Mouse (Mus musculus) limb, embryonic 11.5 days (tissue): ENCODE data around the gene Plpp7. TPM values are rescaled to one million over a fixed set of nuclear protein-coding genes. Genes with fewer than 3 reads are reported as not detected.
A peak's percentile ranks its signal among the peaks of the same experiment; 100 is the strongest.

Source experiments
- ATAC-seq: fragments of 200-750 bp; cut with Nextera tagmentation; 2 replicates; pipeline ENCODE4 v1.8.0; 2017; ENCODE audit warnings: low read depth; ENCODE audit not compliant: insufficient number of reproducible peaks, low FRiP score, low TSS enrichment
- DNase-seq: peaks from one replicate; pipeline ENCODE4 v3.0.0-alpha.2; 2015; ENCODE audit warnings: low spot score
- H3K27ac ChIP-seq: fragments of 300-500 bp; sonication (generic); replicated peaks from 2 replicates; pipeline ENCODE4 v1.5.1; 2014; ENCODE audit warnings: low read depth, mild to moderate bottlenecking, low read length
- H3K27me3 ChIP-seq: fragments of 300-500 bp; sonication (generic); 2 replicates; pipeline ENCODE4 v1.6.1; 2014; ENCODE audit warnings: mild to moderate bottlenecking, low read length, mixed read lengths; ENCODE audit not compliant: control insufficient read depth, insufficient read depth
- H3K36me3 ChIP-seq: fragments of 300-500 bp; sonication (generic); 2 replicates; pipeline ENCODE4 v1.6.1; 2014; ENCODE audit warnings: mild to moderate bottlenecking, low read length, moderate library complexity, mixed read lengths; ENCODE audit not compliant: control insufficient read depth, insufficient read depth
- H3K4me1 ChIP-seq: fragments of 300-500 bp; sonication (generic); 2 replicates; pipeline ENCODE4 v1.6.1; 2014; ENCODE audit warnings: low read length, mixed read lengths; ENCODE audit not compliant: control insufficient read depth, insufficient read depth
- H3K4me2 ChIP-seq: fragments of 300-500 bp; sonication (generic); 2 replicates; pipeline ENCODE4 v1.6.1; 2014; ENCODE audit warnings: low read depth, mild to moderate bottlenecking, moderate library complexity; ENCODE audit not compliant: severe bottlenecking
- H3K4me3 ChIP-seq: fragments of 300-500 bp; sonication (generic); 2 replicates; pipeline ENCODE4 v1.5.1; 2014; ENCODE audit warnings: low read depth, low read length
- H3K9ac ChIP-seq: fragments of 300-500 bp; sonication (generic); 2 replicates; pipeline ENCODE4 v1.6.1; 2014; ENCODE audit warnings: mild to moderate bottlenecking, low read length
- H3K9me3 ChIP-seq: fragments of 300-500 bp; sonication (generic); 2 replicates; pipeline ENCODE4 v1.6.1; 2016; ENCODE audit warnings: low read length; ENCODE audit not compliant: control insufficient read depth
- WGBS: fragments of 180-500 bp; shearing (Covaris S2); extraction: QIAGEN DNeasy Blood & Tissue Kit; methylation state at CpG from one replicate; pipeline ENCODE4 v1.1.7; 2014; 5-methylcytosine and 5-hydroxymethylcytosine counted together
- polyA plus RNA-seq: library from polyadenylated mRNA; unstranded; fragments of >200 nt; fragmentation: Nextera tagmentation; extraction: Ambion mirVana; gene quantifications from 2 replicates; pipeline ENCODE4 v1.2.1, GENCODE M21; 2014

The Plpp7 gene
- polyA plus RNA-seq, 1 experiment from 2014 or later, result 2.7 TPM

DNA sequence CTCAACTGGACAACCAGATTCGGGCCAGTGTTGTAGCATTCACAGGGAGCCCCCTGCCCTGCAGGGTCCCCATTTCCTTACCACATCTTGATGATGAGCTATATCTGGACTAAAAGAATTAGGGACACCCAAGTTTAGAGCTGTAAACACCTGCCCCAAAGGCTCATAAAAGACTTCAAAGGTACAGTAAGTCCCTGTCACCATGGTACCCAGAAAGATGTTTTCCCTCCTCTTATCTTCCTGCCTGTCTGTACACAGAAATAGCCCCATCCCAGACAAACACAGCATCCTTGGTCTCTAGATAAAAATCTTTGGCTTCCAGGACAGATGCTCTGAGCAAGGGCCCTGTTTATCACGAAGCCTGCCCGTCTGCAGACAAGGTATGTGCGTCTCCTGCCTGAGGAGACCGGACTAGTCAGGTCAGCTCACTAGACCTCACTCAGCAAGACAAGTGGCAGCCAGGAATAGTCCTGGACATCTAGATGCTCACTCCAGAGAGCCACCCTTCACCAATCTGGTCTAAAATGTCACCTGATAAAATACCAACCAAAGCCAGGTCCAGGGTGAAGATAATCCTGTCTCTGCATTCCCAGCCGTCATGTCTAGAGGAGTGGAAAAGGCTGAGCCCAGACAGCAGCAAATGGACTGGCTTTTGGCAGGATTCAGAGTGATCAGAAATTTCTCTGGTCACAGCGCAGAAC lies 31.7 kb upstream of the Plpp7 start:
- Histone ChIP-seq H3K27me3 (no peaks in the 10 kb centered on the region), H3K4me3 (no peak overlapping the region), H3K36me3 (no peaks in the 10 kb centered on the region), H3K27ac (no peak overlapping the region), H3K9ac (no peak overlapping the region), H3K9me3 (no peaks in the 10 kb centered on the region), H3K4me2 (no peak overlapping the region), H3K4me1 (no peaks in the 10 kb centered on the region)
- 84% methylated on average over 7 of the region's 7 CpGs for WGBS
- ATAC-seq (no peak), DNase-seq (no peak)

DNA sequence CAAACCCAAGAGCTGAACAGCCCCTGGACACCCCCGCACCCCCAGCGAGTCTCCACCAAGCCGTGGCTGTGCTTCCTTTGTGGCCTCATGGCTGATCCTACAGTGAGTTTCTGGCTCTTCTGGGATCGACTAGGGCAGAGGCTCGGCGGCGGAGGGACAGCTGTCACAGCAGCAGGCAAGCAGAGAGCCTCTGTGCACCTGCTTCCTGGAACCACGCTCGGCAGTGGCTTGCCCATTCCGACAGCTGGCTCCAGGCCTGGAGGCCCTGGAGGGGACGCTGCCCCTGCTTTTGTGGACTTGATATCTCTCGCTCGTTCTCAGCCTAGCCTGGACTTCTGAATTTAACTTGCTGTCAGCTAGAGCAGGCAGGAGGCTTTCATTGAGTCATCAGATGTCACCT lies 30.4 kb upstream of the Plpp7 start:
- H3K4me1 ChIP-seq, result 0 out of 2 replicates have a peak, but pooled peaks cover 4% of the 10 kb centered on the region
- H3K27me3 ChIP-seq, result no peaks in the 10 kb centered on the region
- H3K9me3 ChIP-seq, result no peaks in the 10 kb centered on the region
- H3K4me3 ChIP-seq, result no peak overlapping the region
- H3K9ac ChIP-seq, result no peak overlapping the region
- no peak for DNase-seq
- no peak for ATAC-seq
- no peak overlapping the region for H3K4me2 ChIP-seq
- H3K36me3 ChIP-seq, result no peaks in the 10 kb centered on the region
- 76% methylated on average over 13 of the region's 13 CpGs for WGBS
- no peak overlapping the region for H3K27ac ChIP-seq

DNA sequence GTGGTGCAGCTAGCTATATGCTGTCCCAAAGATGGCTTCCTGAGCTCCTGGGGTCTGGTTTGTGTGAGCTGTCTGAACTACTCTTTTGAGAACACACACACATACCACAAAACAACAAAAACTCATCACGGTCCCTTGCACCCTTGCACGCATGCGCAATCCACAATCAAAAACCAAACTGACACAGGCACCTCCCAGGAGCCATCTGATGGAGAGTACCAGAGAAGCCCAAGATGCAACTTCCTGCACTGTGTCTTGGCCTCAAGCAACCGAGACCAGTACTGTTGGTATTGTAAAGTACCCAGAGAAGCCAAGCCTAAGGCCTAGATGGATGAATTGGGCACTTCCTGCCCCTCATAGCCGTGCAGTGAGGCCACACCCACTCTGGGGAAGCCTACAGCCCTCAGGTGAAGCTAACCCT lies 29.9 kb upstream of the Plpp7 start:
- no peak for ATAC-seq
- 83% methylated on average over 5 of the region's 5 CpGs for WGBS

DNA sequence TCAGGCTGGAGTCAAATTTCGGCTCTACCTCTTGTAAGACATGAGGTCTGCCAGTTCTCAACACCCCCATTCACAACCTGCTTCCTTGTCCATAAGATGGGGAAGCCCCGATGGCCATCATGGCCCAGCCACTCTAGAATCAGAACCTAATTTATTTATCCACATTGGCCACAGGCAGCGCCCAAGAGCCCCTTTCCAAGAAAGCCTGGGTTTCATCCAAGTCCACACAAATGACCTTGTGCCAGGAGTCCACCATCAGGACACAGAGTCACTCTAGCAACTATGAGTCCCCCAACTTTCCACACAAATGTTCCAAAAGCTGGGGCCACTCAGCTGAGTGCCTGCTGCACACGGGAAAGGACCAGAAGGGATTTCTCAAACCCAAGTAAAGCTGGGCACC lies 29.3 kb upstream of the Plpp7 start:
- ATAC-seq (no peak), DNase-seq (no peak)
- H3K9me3 ChIP-seq, result no peaks in the 10 kb centered on the region
- H3K4me3 ChIP-seq, result no peak overlapping the region
- H3K27me3 ChIP-seq, result no peaks in the 10 kb centered on the region
- no peak overlapping the region for H3K27ac ChIP-seq
- WGBS, result 73% methylated on average over 4 of the region's 4 CpGs
- H3K4me2 ChIP-seq, result no peak overlapping the region
- no peaks in the 10 kb centered on the region for H3K36me3 ChIP-seq
- 0 out of 2 replicates have a peak, but pooled peaks cover 4% of the 10 kb centered on the region for H3K4me1 ChIP-seq
- H3K9ac ChIP-seq, result no peak overlapping the region

More for the DNA sequence above, 29.9 kb upstream of the Plpp7 start:
- Histone ChIP-seq H3K4me1 (0 out of 2 replicates have a peak, but pooled peaks cover 4% of the 10 kb centered on the region), H3K4me3 (no peak overlapping the region), H3K9me3 (no peaks in the 10 kb centered on the region), H3K36me3 (no peaks in the 10 kb centered on the region), H3K4me2 (no peak overlapping the region), H3K27ac (no peak overlapping the region), H3K27me3 (no peaks in the 10 kb centered on the region), H3K9ac (no peak overlapping the region)
- no peak for DNase-seq

DNA sequence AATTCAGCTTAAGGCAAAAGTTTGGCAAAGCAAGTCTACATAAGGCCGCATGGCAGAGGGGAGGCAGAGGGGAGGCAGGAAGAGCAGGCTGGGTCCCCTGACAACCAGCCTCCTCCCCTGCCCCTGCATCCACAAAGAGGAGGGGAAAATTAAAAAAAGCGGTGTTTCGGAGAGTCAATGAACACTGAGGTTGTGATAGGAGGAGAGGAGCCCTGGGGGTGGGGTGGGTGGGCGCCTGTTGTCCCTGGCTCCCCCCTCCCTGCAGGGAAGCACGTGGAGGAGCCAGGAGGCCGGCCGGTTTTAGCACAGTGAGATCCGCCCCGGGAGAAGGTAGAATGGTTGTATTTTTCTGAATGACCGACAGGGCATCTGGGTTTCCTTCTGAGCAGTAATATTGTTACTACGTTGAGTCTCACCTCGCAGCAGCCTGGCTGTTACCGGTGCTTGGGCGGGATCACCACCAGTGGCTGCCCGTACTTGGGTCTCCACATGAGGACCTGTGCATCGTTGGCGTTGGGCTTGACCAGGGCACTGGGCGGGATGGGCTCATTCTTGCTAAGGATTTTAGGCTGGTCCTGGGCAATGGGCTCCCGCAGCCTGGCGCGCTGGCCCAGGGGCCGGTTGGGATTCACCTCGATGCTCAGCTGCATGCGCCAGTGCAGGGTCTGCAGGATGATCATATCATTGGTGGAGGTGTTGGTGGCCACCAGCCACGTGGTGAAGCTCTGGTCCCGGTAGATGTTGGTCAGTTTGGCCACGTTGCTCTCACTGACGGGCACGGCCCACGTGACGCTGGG lies 26.3 kb upstream of the Plpp7 start:
- H3K36me3 ChIP-seq, result no peaks in the 10 kb centered on the region
- H3K9me3 ChIP-seq, result no peaks in the 10 kb centered on the region
- H3K9ac ChIP-seq, result no peak overlapping the region
- H3K27me3 ChIP-seq, result no peaks in the 10 kb centered on the region
- H3K4me3 ChIP-seq, result no peak overlapping the region
- 0 out of 2 replicates have a peak overlapping the region, but pooled peaks have one; percentile 4 for H3K4me2 ChIP-seq
- WGBS, result 55% methylated on average over 31 of the region's 31 CpGs
- H3K27ac ChIP-seq, result no peak overlapping the region
- ATAC-seq, result no peak
- DNase-seq, result peak; percentile 39
- 0 out of 2 replicates have a peak, but pooled peaks cover 4% of the 10 kb centered on the region for H3K4me1 ChIP-seq

DNA sequence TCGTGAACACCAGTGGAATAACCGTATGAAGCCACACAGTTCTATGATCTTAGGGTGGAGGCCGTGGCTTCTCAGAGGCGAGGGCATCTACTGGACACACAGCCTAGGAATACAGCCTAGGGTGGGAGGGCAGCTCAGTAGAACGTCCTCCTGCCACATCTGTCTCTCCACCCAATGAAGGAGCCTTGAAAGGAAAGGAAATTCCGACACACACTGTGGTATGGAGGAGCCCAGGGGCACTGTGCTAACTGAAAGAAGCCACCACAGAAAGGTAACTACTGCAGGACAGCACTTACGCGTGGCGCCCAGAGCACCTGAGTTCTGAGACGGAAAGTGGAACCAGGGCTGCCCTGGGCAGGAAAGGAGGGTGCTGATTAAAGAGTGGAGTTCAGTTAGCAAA lies 24.6 kb upstream of the Plpp7 start:
- no peak overlapping the region for H3K4me2 ChIP-seq
- no peaks in the 10 kb centered on the region for H3K36me3 ChIP-seq
- no peak overlapping the region for H3K9ac ChIP-seq
- no peak for ATAC-seq
- H3K9me3 ChIP-seq, result no peaks in the 10 kb centered on the region
- WGBS, result 91% methylated on average over 10 of the region's 10 CpGs
- H3K4me3 ChIP-seq, result no peak overlapping the region
- no peaks in the 10 kb centered on the region for H3K27me3 ChIP-seq
- DNase-seq, result no peak
- no peak overlapping the region for H3K27ac ChIP-seq
- H3K4me1 ChIP-seq, result 0 out of 2 replicates have a peak, but pooled peaks cover 4% of the 10 kb centered on the region

DNA sequence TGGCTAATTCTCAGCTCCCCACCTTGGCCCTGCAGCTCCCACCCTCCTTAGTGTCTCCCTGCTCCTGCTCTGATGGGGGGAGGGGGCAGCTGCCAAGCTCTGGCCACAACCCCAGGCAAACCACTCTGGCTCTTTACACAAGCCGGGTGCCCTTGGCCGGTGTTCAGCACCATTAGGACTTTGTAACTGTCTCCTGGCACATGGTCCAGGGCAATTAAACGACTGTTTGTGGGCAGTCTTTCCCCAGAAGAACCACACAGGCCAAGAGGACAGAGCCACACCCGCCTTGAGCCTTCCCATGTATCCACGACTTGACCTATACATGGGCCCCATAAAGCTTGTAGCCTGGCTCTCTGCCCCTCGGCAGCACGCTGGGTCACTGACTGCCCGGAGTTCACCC lies 20.9 kb upstream of the Plpp7 start:
- Histone ChIP-seq H3K4me1 (no peaks in the 10 kb centered on the region), H3K9ac (no peak overlapping the region), H3K4me2 (no peak overlapping the region), H3K4me3 (no peak overlapping the region), H3K36me3 (no peaks in the 10 kb centered on the region), H3K27ac (no peak overlapping the region), H3K27me3 (no peaks in the 10 kb centered on the region), H3K9me3 (no peaks in the 10 kb centered on the region)
- ATAC-seq (no peak), DNase-seq (no peak)
- 65% methylated on average over 8 of the region's 8 CpGs for WGBS

DNA sequence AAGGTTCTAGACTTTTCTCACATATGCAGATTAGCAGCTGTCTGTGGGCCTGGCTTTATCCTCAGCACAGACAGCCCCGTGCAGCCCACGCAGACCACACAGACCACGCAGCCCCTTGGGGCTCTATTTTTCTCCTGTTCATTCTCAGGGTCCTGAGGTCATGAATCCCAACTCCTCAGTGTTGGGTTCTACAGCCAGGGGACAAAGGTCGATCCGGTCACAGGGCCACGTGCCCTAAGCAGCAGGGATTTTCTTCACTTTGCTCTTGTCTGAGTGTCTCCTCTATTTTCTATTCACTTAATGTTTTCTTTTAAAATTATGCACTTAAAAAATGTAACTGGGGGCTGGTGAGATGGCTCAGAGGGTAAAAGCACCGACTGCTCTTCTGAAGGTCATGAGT lies 20.0 kb upstream of the Plpp7 start:
- Histone ChIP-seq H3K4me1 (no peaks in the 10 kb centered on the region), H3K4me2 (no peak overlapping the region), H3K9ac (no peak overlapping the region), H3K9me3 (no peaks in the 10 kb centered on the region), H3K27me3 (no peaks in the 10 kb centered on the region), H3K4me3 (no peak overlapping the region), H3K27ac (no peak overlapping the region), H3K36me3 (no peaks in the 10 kb centered on the region)
- ATAC-seq, result no peak
- 79% methylated on average over 7 of the region's 7 CpGs for WGBS
- no peak for DNase-seq
